Mouse (Mus musculus) intestine, embryonic 16.5 days (tissue): ENCODE measurements around the gene Kdelc2. TPM values are rescaled to one million over a fixed set of nuclear protein-coding genes. Genes with fewer than 3 reads are reported as not detected.

Source experiments
- ATAC-seq: fragments of 200-750 bp; cut with Nextera tagmentation; 2 replicates; pipeline ENCODE4 v1.8.0; 2017; ENCODE audit warnings: moderate TSS enrichment, moderate library complexity
- H3K27ac ChIP-seq: fragments of 300-500 bp; sonication (generic); 2 replicates; pipeline ENCODE4 v1.5.1; 2014; ENCODE audit warnings: mild to moderate bottlenecking, low read length
- H3K27me3 ChIP-seq: fragments of 300-500 bp; sonication (generic); replicated peaks from 2 replicates; pipeline ENCODE4 v1.6.1; 2014; ENCODE audit warnings: low read length, control low read depth, mixed read lengths; ENCODE audit not compliant: control insufficient read depth, insufficient read depth
- H3K36me3 ChIP-seq: fragments of 300-500 bp; sonication (generic); 2 replicates; pipeline ENCODE4 v1.6.1; 2014; ENCODE audit warnings: low read length, control low read depth; ENCODE audit not compliant: control insufficient read depth, insufficient read depth
- H3K4me1 ChIP-seq: fragments of 300-500 bp; sonication (generic); 2 replicates; pipeline ENCODE4 v1.6.1; 2014; ENCODE audit warnings: low read length, control low read depth, mixed read lengths; ENCODE audit not compliant: control insufficient read depth, insufficient read depth
- H3K4me2 ChIP-seq: fragments of 300-500 bp; sonication (generic); 2 replicates; pipeline ENCODE4 v1.6.1; 2014; ENCODE audit warnings: low read depth, low read length, control low read depth
- H3K4me3 ChIP-seq: fragments of 300-500 bp; sonication (generic); 2 replicates; pipeline ENCODE4 v1.5.1; 2014; ENCODE audit warnings: mild to moderate bottlenecking, low read length
- H3K9ac ChIP-seq: fragments of 300-500 bp; sonication (generic); 2 replicates; pipeline ENCODE4 v1.6.1; 2014; ENCODE audit warnings: low read depth, low read length
- H3K9me3 ChIP-seq: fragments of 300-500 bp; sonication (generic); 2 replicates; pipeline ENCODE4 v1.6.1; 2016; ENCODE audit warnings: low read length, control low read depth; ENCODE audit not compliant: control insufficient read depth
- WGBS: fragments of 180-500 bp; shearing (Covaris S2); extraction: QIAGEN DNeasy Blood & Tissue Kit; methylation state at CpG from one replicate; pipeline ENCODE4 v1.1.7; 2014; 5-methylcytosine and 5-hydroxymethylcytosine counted together
- microRNA-seq: library from miRNA; unstranded; fragments of <30 nt; microRNA quantifications from one replicate; pipeline ENCODE4, GENCODE M21; 2016
- polyA plus RNA-seq: library from polyadenylated mRNA; unstranded; fragments of >200 nt; fragmentation: Nextera tagmentation; extraction: Ambion mirVana; gene quantifications from 2 replicates; pipeline ENCODE4 v1.2.1, GENCODE M21; 2015

Gene Kdelc2
- polyA plus RNA-seq, 1 experiment from 2014 or later, result 23.9 TPM

- no peaks in the 10 kb centered on the region for H3K4me1 ChIP-seq
- H3K9ac ChIP-seq, result no peak overlapping the region
- H3K4me2 ChIP-seq, result no peak overlapping the region
- WGBS, result 81% methylated on average over 2 of the region's 2 CpGs
- no peak for ATAC-seq
- H3K4me3 ChIP-seq, result no peak overlapping the region
- no peaks in the 10 kb centered on the region for H3K27me3 ChIP-seq
- no peak overlapping the region for H3K27ac ChIP-seq
- H3K9me3 ChIP-seq, result no peaks in the 10 kb centered on the region
- H3K36me3 ChIP-seq, result no peaks in the 10 kb centered on the region
Measured at GRCm38 (mm10) chr9:53408953-53409361, 25.1 kb downstream of the Kdelc2 start.

- Histone ChIP-seq H3K9me3 (no peaks in the 10 kb centered on the region), H3K36me3 (no peaks in the 10 kb centered on the region), H3K27ac (no peak overlapping the region), H3K9ac (no peak overlapping the region), H3K27me3 (no peaks in the 10 kb centered on the region), H3K4me3 (no peak overlapping the region), H3K4me1 (no peaks in the 10 kb centered on the region), H3K4me2 (no peak overlapping the region)
- WGBS, result 69% methylated on average over 3 of the region's 3 CpGs
- ATAC-seq, result no peak
Measured at GRCm38 (mm10) chr9:53409427-53409826, 25.6 kb downstream of the Kdelc2 start.

GRCm38 (mm10) chr9:53422133-53422896, 38.5 kb downstream of the Kdelc2 start:
- Histone ChIP-seq H3K4me3 (no peak overlapping the region), H3K27ac (no peak overlapping the region), H3K36me3 (no peaks in the 10 kb centered on the region), H3K9me3 (no peaks in the 10 kb centered on the region), H3K9ac (no peak overlapping the region), H3K4me2 (no peak overlapping the region), H3K4me1 (no peaks in the 10 kb centered on the region), H3K27me3 (no peaks in the 10 kb centered on the region)
- WGBS, result 56% methylated on average over 9 of the region's 9 CpGs
- no peak for ATAC-seq

- Histone ChIP-seq H3K4me2 (no peak overlapping the region), H3K9me3 (no peaks in the 10 kb centered on the region), H3K36me3 (no peaks in the 10 kb centered on the region), H3K4me1 (no peaks in the 10 kb centered on the region), H3K27ac (no peak overlapping the region), H3K4me3 (no peak overlapping the region), H3K27me3 (no peaks in the 10 kb centered on the region), H3K9ac (no peak overlapping the region)
- ATAC-seq, result no peak
- 89% methylated on average over 3 of the region's 3 CpGs for WGBS
Measured at GRCm38 (mm10) chr9:53426726-53427125, 42.9 kb downstream of the Kdelc2 start.

- WGBS, result 52% methylated on average over 3 of the region's 3 CpGs
- no peak for ATAC-seq
- no peak overlapping the region for H3K4me2 ChIP-seq
Measured at GRCm38 (mm10) chr9:53427638-53428037, 43.8 kb downstream of the Kdelc2 start.

GRCm38 (mm10) chr9:53435830-53436570, 52.2 kb downstream of the Kdelc2 start:
- ATAC-seq, result no peak
- Histone ChIP-seq H3K4me3 (no peak overlapping the region), H3K36me3 (no peaks in the 10 kb centered on the region), H3K4me1 (no peaks in the 10 kb centered on the region), H3K9ac (no peak overlapping the region), H3K27ac (no peak overlapping the region), H3K9me3 (no peaks in the 10 kb centered on the region), H3K27me3 (no peaks in the 10 kb centered on the region), H3K4me2 (no peak overlapping the region)
- WGBS, result 86% methylated on average over 14 of the region's 14 CpGs

More at GRCm38 (mm10) chr9:53427638-53428037, 43.8 kb downstream of the Kdelc2 start:
- H3K9ac ChIP-seq, result no peak overlapping the region
- H3K4me1 ChIP-seq, result no peaks in the 10 kb centered on the region
- H3K27me3 ChIP-seq, result no peaks in the 10 kb centered on the region
- no peak overlapping the region for H3K4me3 ChIP-seq
- H3K36me3 ChIP-seq, result no peaks in the 10 kb centered on the region
- H3K27ac ChIP-seq, result no peak overlapping the region
- no peaks in the 10 kb centered on the region for H3K9me3 ChIP-seq

GRCm38 (mm10) chr9:53450609-53451008, 66.8 kb downstream of the Kdelc2 start:
- H3K27me3 ChIP-seq, result no peaks in the 10 kb centered on the region
- whole genome bisulfite sequencing, result 95% methylated on average over 1 of the region's 1 CpGs
- H3K9me3 ChIP-seq, result no peaks in the 10 kb centered on the region
- no peak overlapping the region for H3K27ac ChIP-seq
- H3K36me3 ChIP-seq, result peaks cover 2% of the 10 kb centered on the region; the same call in 1 of the 2 replicates
- no peak overlapping the region for H3K4me2 ChIP-seq
- ATAC-seq, result no peak
- no peak overlapping the region for H3K9ac ChIP-seq
- H3K4me3 ChIP-seq, result no peak overlapping the region
- H3K4me1 ChIP-seq, result no peaks in the 10 kb centered on the region

Small RNAs within 50 kb of the gene (microRNA-seq; reads per million reads assigned to microRNA genes)
- gene Mir130c, result not detected

Other genes with a start within 250 kb of the Kdelc2 start
- gene Ddx10, start 136.0 kb upstream of the Kdelc2 start, polyA plus RNA-seq, result 23.2 and 24.2 TPM in 2 replicates
- 2.8 and 3.6 TPM in 2 replicates for gene Exph5, start 82.4 kb upstream of the Kdelc2 start, polyA plus RNA-seq
- gene 4930550C14Rik, start 18.3 kb downstream of the Kdelc2 start, polyA plus RNA-seq, result 0.23 and 0.44 TPM in 2 replicates
- gene Atm, start 152.7 kb downstream of the Kdelc2 start, polyA plus RNA-seq, result 8.4 and 9.5 TPM in 2 replicates
- 10.6 and 11.7 TPM in 2 replicates for gene Npat, start 153.0 kb downstream of the Kdelc2 start, polyA plus RNA-seq
- 167 and 174 TPM in 2 replicates for gene Acat1, start 226.4 kb downstream of the Kdelc2 start, polyA plus RNA-seq